In the genomic region with DNA sequence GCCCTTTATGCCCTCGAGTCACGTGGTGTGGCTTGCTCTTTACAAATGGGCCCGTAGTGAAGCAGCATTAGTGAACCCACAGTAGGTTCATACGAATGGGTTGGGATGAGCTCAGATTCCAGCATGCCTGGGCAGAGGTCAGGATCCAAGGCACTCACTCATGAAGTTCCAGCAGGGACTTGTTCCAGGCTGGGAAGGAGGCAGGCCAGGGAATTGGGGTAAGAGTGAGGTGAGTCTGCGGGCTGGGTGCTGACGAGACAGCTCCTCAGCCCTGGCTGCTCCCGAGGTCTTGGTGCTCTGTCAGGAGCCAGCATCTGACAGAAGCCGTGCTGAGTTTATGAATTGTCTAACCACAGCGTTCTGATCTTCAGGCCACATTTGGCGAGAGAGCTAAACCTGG, we compare ENCODE assay signal across 10 mouse cellular contexts.
DNase-seq lines count a peak whose midpoint lies in the region; ATAC-seq and TF ChIP-seq lines count a peak whose summit lies in the region.
"Had no signal": no experiment of that assay in that cellular context is flagged by ENCODE, and none has a peak within 500 bp of the region (broad histone marks: within the 10 kb centered on the region; RNA-seq: fewer than 3 reads in every experiment).

No protein-coding gene starts in this region.

- H3K27ac ChIP-seq in forebrain, embryonic 16.5 days (ENCODE audit: low read length): peak overlapping the region; percentile 18; the same call in 1 of the 2 replicates
- H3K27ac ChIP-seq in forebrain, embryonic 11.5 days (ENCODE audit: low read depth, low read length): no peak overlapping the region
- H3K27ac ChIP-seq in kidney, postnatal 0 days: no peak overlapping the region
- H3K27ac ChIP-seq: liver, embryonic 13.5 days had no signal

- no peaks in the 10 kb centered on the region for H3K36me3 ChIP-seq in forebrain, embryonic 16.5 days (ENCODE audit: control insufficient read depth, insufficient read depth)
- H3K36me3 ChIP-seq in forebrain, embryonic 11.5 days (ENCODE audit: control insufficient read depth, insufficient read depth, low read length): no peaks in the 10 kb centered on the region
- H3K36me3 ChIP-seq in kidney, postnatal 0 days (ENCODE audit: insufficient read depth, low read length): no peaks in the 10 kb centered on the region
- H3K36me3 ChIP-seq: hindbrain, embryonic 12.5 days; liver, embryonic 13.5 days had no signal

- no peak for ATAC-seq in forebrain, embryonic 16.5 days
- no peak for ATAC-seq in forebrain, embryonic 11.5 days (replicated peaks; ENCODE audit: low FRiP score)
- peak; percentile 93 for ATAC-seq in kidney, postnatal 0 days (replicated peaks; ENCODE audit: low FRiP score, low read depth)

- H3K4me1 ChIP-seq in forebrain, embryonic 16.5 days (replicated peaks; ENCODE audit: control insufficient read depth, insufficient read depth, low read length): peaks cover 30% of the 10 kb centered on the region
- peaks cover 9% of the 10 kb centered on the region; the same call in 1 of the 2 replicates for H3K4me1 ChIP-seq in forebrain, embryonic 11.5 days (replicated peaks; ENCODE audit: control insufficient read depth, insufficient read depth, low read length)
- H3K4me1 ChIP-seq in kidney, postnatal 0 days (replicated peaks; ENCODE audit: insufficient read depth, low read length): no peaks in the 10 kb centered on the region

- WGBS in forebrain, embryonic 16.5 days: 58% methylated on average over 10 of the region's 10 CpGs
- WGBS in forebrain, embryonic 11.5 days: 62% methylated on average over 10 of the region's 10 CpGs
- 37% methylated on average over 10 of the region's 10 CpGs for WGBS in kidney, postnatal 0 days

- no peak for TF ChIP-seq CTCF in kidney, postnatal 0 days (IDR thresholded peaks at IDR 0.05; ENCODE audit: low read depth)

- no peak for DNase-seq in forebrain, embryonic 11.5 days (ENCODE audit: low spot score)
- DNase-seq in ovary, postnatal 36 days (ENCODE audit: low spot score): peak; percentile 35
- no peak for DNase-seq in ovary, postnatal 10 days (ENCODE audit: low spot score)
- DNase-seq in kidney, postnatal 0 days (ENCODE audit: low spot score): peak; percentile 46
- no peak for DNase-seq in urinary bladder, postnatal 4 days (ENCODE audit: low spot score in 2 of 2)
- DNase-seq in spleen, postnatal 4 days (ENCODE audit: low spot score in 2 of 2): no peak
- no peak for DNase-seq in cerebellum, postnatal 36 days
- DNase-seq: liver, embryonic 13.5 days had no signal

- H3K9me3 ChIP-seq in forebrain, embryonic 16.5 days (ENCODE audit: control insufficient read depth, low read length): no peaks in the 10 kb centered on the region
- H3K9me3 ChIP-seq in forebrain, embryonic 11.5 days (ENCODE audit: control insufficient read depth, low read length): no peaks in the 10 kb centered on the region
- no peaks in the 10 kb centered on the region for H3K9me3 ChIP-seq in kidney, postnatal 0 days (replicated peaks; ENCODE audit: low read length)
- H3K9me3 ChIP-seq: hindbrain, embryonic 12.5 days; liver, embryonic 13.5 days had no signal

- H3K4me2 ChIP-seq in forebrain, embryonic 16.5 days (ENCODE audit: low read length): no peak overlapping the region
- no peak overlapping the region for H3K4me2 ChIP-seq in forebrain, embryonic 11.5 days (ENCODE audit: low read depth, low read length, severe bottlenecking)
- H3K4me2 ChIP-seq in kidney, postnatal 0 days (ENCODE audit: low read length): no peak overlapping the region
- H3K4me2 ChIP-seq: hindbrain, embryonic 12.5 days; liver, embryonic 13.5 days had no signal

- H3K27me3 ChIP-seq in forebrain, embryonic 16.5 days (replicated peaks; ENCODE audit: control insufficient read depth, insufficient read depth, low read length): no peaks in the 10 kb centered on the region
- no peaks in the 10 kb centered on the region for H3K27me3 ChIP-seq in forebrain, embryonic 11.5 days (ENCODE audit: control insufficient read depth, insufficient read depth, low read length)
- no peaks in the 10 kb centered on the region for H3K27me3 ChIP-seq in kidney, postnatal 0 days (ENCODE audit: insufficient read depth, low read length)
- H3K27me3 ChIP-seq: hindbrain, embryonic 12.5 days; liver, embryonic 13.5 days had no signal

- no peak overlapping the region for H3K4me3 ChIP-seq in forebrain, embryonic 16.5 days (replicated peaks; ENCODE audit: low read length)
- H3K4me3 ChIP-seq in forebrain, embryonic 11.5 days (ENCODE audit: low read depth, low read length): no peak overlapping the region
- H3K4me3 ChIP-seq in kidney, postnatal 0 days (replicated peaks; ENCODE audit: low read depth, low read length): no peak overlapping the region
- H3K4me3 ChIP-seq: hindbrain, embryonic 12.5 days; liver, embryonic 13.5 days had no signal

- H3K9ac ChIP-seq in forebrain, embryonic 16.5 days (replicated peaks; ENCODE audit: low read depth, low read length): 0 out of 2 replicates have a peak overlapping the region, but pooled peaks have one; percentile 6
- H3K9ac ChIP-seq in forebrain, embryonic 11.5 days (ENCODE audit: low read length): no peak overlapping the region
- no peak overlapping the region for H3K9ac ChIP-seq in kidney, postnatal 0 days (ENCODE audit: low read depth, low read length)
- H3K9ac ChIP-seq: liver, embryonic 13.5 days had no signal

Comparison
In these comparisons a context has a peak if more than half of its experiments do, and no peak if none do; other contexts are left out.
1. DNase-seq: peak in ovary, postnatal 36 days (single experiment) and kidney, postnatal 0 days (single experiment); none in forebrain, embryonic 11.5 days (single experiment), ovary, postnatal 10 days (single experiment), urinary bladder, postnatal 4 days (0 of 2), spleen, postnatal 4 days (0 of 2) and cerebellum, postnatal 36 days (0 of 2).